Comparison of ENCODE assay signal across 21 mouse cellular contexts in the genomic region with DNA sequence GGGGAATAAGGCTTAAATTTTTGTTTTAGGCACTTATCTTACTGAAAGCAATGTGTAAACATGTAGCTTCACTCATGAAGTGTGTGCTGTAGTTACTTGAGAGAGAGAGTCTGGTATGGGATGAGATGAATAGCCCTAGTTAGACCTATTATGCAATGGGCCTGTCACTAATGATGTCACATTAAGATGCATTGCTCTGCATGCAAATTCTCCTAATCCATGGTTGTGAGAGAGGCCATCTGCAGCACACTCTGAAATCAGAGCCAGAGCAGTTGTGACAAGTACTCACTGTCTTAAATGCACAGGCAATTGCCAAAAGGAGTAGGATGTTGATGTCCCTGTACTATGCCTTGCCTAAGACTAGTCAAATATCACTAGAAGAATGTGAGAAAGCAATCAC.
DNase-seq lines count a peak whose midpoint lies in the region; ATAC-seq and TF ChIP-seq lines count a peak whose summit lies in the region.
"Had no signal": no experiment of that assay in that cellular context is flagged by ENCODE, and none has a peak within 500 bp of the region (broad histone marks: within the 10 kb centered on the region; RNA-seq: fewer than 3 reads in every experiment).

No protein-coding gene starts in this region.

- no peaks in the 10 kb centered on the region for H3K36me3 ChIP-seq in forebrain, embryonic 12.5 days (replicated peaks)
- H3K36me3 ChIP-seq in forebrain, embryonic 10.5 days (replicated peaks), result no peaks in the 10 kb centered on the region
- no peaks in the 10 kb centered on the region for H3K36me3 ChIP-seq in lung, embryonic 14.5 days (ENCODE audit: insufficient read depth)
- no peaks in the 10 kb centered on the region for H3K36me3 ChIP-seq in midbrain, embryonic 12.5 days
- H3K36me3 ChIP-seq in midbrain, embryonic 15.5 days (replicated peaks), result no peaks in the 10 kb centered on the region
- H3K36me3 ChIP-seq: embryonic facial prominence, embryonic 13.5 days; G1E; heart, embryonic 13.5 days had no signal

- H3K4me1 ChIP-seq in forebrain, embryonic 12.5 days, result no peaks in the 10 kb centered on the region
- no peaks in the 10 kb centered on the region for H3K4me1 ChIP-seq in forebrain, embryonic 10.5 days
- H3K4me1 ChIP-seq in lung, embryonic 14.5 days (ENCODE audit: insufficient read depth), result no peaks in the 10 kb centered on the region
- H3K4me1 ChIP-seq in lung, adult 2 months (ENCODE audit: control insufficient read depth, insufficient read depth, low read length), result no peaks in the 10 kb centered on the region
- peaks cover 3% of the 10 kb centered on the region; the same call in 1 of the 2 replicates for H3K4me1 ChIP-seq in midbrain, embryonic 12.5 days
- H3K4me1 ChIP-seq in midbrain, embryonic 15.5 days, result no peaks in the 10 kb centered on the region
- H3K4me1 ChIP-seq: embryonic facial prominence, embryonic 13.5 days; heart, embryonic 13.5 days had no signal

- H3K4me2 ChIP-seq in forebrain, embryonic 12.5 days, result no peak overlapping the region
- H3K4me2 ChIP-seq in lung, embryonic 14.5 days, result no peak overlapping the region
- no peak overlapping the region for H3K4me2 ChIP-seq in midbrain, embryonic 12.5 days (replicated peaks)
- no peak overlapping the region for H3K4me2 ChIP-seq in midbrain, embryonic 15.5 days
- H3K4me2 ChIP-seq: embryonic facial prominence, embryonic 13.5 days; heart, embryonic 13.5 days had no signal

- peak; percentile 75 for ATAC-seq in forebrain, embryonic 12.5 days (ENCODE audit: low FRiP score)
- ATAC-seq in lung, embryonic 14.5 days (ENCODE audit: insufficient read depth), result peak; percentile 52; the same call in 1 of the 2 replicates
- peak; percentile 41; the same call in 1 of the 2 replicates for ATAC-seq in midbrain, embryonic 12.5 days (ENCODE audit: low FRiP score, low read depth)
- no peak for ATAC-seq in midbrain, embryonic 15.5 days (replicated peaks)
- ATAC-seq: CD4-positive, CD25-positive, alpha-beta regulatory T cell, adult 4 months; hindbrain, postnatal 0 days had no signal

- no peak for TF ChIP-seq CTCF in lung, embryonic 14.5 days (IDR thresholded peaks at IDR 0.05; ENCODE audit: low read depth)
- TF ChIP-seq CTCF in lung, adult 2 months (IDR thresholded peaks at IDR 0.05; ENCODE audit: insufficient read depth, low read length), result no peak

- no peaks in the 10 kb centered on the region for H3K9me3 ChIP-seq in forebrain, embryonic 12.5 days
- H3K9me3 ChIP-seq in forebrain, embryonic 10.5 days, result no peaks in the 10 kb centered on the region
- H3K9me3 ChIP-seq in lung, embryonic 14.5 days (ENCODE audit: low read depth, low read length), result no peaks in the 10 kb centered on the region
- no peaks in the 10 kb centered on the region for H3K9me3 ChIP-seq in midbrain, embryonic 12.5 days
- no peaks in the 10 kb centered on the region for H3K9me3 ChIP-seq in midbrain, embryonic 15.5 days
- H3K9me3 ChIP-seq: embryonic facial prominence, embryonic 13.5 days; G1E; heart, embryonic 13.5 days had no signal

- no peak for DNase-seq in forebrain, embryonic 10.5 days (ENCODE audit: extremely low spot score, low spot score)
- peak; percentile 1 for DNase-seq in lung, embryonic 14.5 days
- no peak for DNase-seq in lung, adult 2 months
- no peak for DNase-seq in heart, adult 9 months (ENCODE audit: low spot score in 2 of 2)
- no peak for DNase-seq in neural tube, embryonic 10.5 days (ENCODE audit: extremely low spot score, low spot score)
- DNase-seq: adrenal gland, postnatal 10 days; B cell, adult 2 months; cerebellum, adult 18-20 months; cerebellum, adult 9-11 months; cerebellum, postnatal 36 days; gastrocnemius, adult 2 months; gastrocnemius, postnatal 25 days; heart, postnatal 36 days had no signal

- no peak overlapping the region for H3K4me3 ChIP-seq in forebrain, embryonic 12.5 days (replicated peaks)
- H3K4me3 ChIP-seq in forebrain, embryonic 10.5 days, result no peak overlapping the region
- H3K4me3 ChIP-seq in lung, embryonic 14.5 days (ENCODE audit: low read depth, low read length), result no peak overlapping the region
- H3K4me3 ChIP-seq in lung, adult 2 months (replicated peaks; ENCODE audit: extremely low read depth, low read depth, low read length), result no peak overlapping the region
- H3K4me3 ChIP-seq in midbrain, embryonic 12.5 days, result no peak overlapping the region
- no peak overlapping the region for H3K4me3 ChIP-seq in midbrain, embryonic 15.5 days
- H3K4me3 ChIP-seq: embryonic facial prominence, embryonic 13.5 days; gastrocnemius, adult 2 months; heart, embryonic 13.5 days had no signal

- no peaks in the 10 kb centered on the region for H3K27me3 ChIP-seq in forebrain, embryonic 12.5 days
- H3K27me3 ChIP-seq in forebrain, embryonic 10.5 days (ENCODE audit: poor library complexity, severe bottlenecking), result no peaks in the 10 kb centered on the region
- no peaks in the 10 kb centered on the region for H3K27me3 ChIP-seq in lung, embryonic 14.5 days (ENCODE audit: insufficient read depth, low read length)
- H3K27me3 ChIP-seq in midbrain, embryonic 12.5 days, result no peaks in the 10 kb centered on the region
- no peaks in the 10 kb centered on the region for H3K27me3 ChIP-seq in midbrain, embryonic 15.5 days (replicated peaks)
- H3K27me3 ChIP-seq: embryonic facial prominence, embryonic 13.5 days; heart, embryonic 13.5 days had no signal

- H3K9ac ChIP-seq in forebrain, embryonic 12.5 days, result no peak overlapping the region
- no peak overlapping the region for H3K9ac ChIP-seq in lung, embryonic 14.5 days
- H3K9ac ChIP-seq in midbrain, embryonic 12.5 days (replicated peaks), result no peak overlapping the region
- no peak overlapping the region for H3K9ac ChIP-seq in midbrain, embryonic 15.5 days
- H3K9ac ChIP-seq: embryonic facial prominence, embryonic 13.5 days; heart, embryonic 13.5 days had no signal

- no peak overlapping the region for H3K27ac ChIP-seq in forebrain, embryonic 12.5 days
- H3K27ac ChIP-seq in forebrain, embryonic 10.5 days, result no peak overlapping the region
- no peak overlapping the region for H3K27ac ChIP-seq in lung, embryonic 14.5 days (ENCODE audit: low read depth)
- no peak overlapping the region for H3K27ac ChIP-seq in midbrain, embryonic 12.5 days (replicated peaks)
- H3K27ac ChIP-seq in midbrain, embryonic 15.5 days, result no peak overlapping the region
- H3K27ac ChIP-seq: embryonic facial prominence, embryonic 13.5 days; gastrocnemius, adult 2 months; heart, embryonic 13.5 days; hindbrain, postnatal 0 days had no signal

- no peak for TF ChIP-seq POLR2A in lung, adult 2 months (IDR thresholded peaks at IDR 0.05; ENCODE audit: borderline replicate concordance, extremely low read depth, low read depth, low read length)
